Mouse (Mus musculus): ENCODE measurements around the gene Npm3.
A peak's percentile ranks its signal among the peaks of the same experiment; 100 is the strongest.

The Npm3 gene

DNA sequence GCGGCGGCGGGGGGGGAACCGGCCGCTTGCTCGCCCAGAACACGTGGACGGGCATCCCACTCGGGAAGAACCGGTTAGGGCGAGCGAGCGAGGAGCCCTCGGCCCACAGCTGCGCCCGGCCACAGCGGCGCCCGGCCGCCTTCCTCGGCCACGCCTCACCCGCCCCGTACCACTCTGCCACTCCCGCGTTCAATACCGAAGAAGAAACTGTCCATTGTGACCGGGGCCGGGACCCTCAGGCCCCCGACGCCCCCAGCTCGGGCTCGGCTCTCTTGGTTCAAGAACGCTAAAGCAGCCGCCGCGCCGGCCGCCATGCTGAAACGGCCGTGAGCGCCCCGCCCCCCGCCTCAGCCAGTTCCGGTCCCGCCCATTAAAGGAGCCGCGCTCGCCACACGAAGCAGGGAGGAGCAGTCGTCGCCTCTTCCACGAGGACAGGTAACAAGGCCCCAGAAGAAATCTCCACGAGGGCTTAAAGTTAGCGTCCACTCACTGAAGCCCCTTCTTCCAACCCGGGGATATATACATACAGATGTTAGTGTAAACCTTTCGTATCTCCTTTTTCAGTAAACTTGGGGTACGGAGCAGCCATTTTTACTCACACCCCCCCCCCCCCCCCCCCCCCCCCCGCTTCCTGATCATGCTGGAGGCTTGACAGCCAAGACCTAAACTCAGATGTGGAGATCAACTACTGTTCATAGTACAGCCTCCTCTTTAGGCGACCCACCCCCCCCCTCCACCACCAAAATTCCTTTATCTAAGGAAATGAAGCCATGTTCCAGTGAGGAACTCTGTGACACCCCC, at the start of gene Npm3:
Gene Npm3, minus strand, starts transcription at position 349 of the 801 bp plus-strand sequence.
- peak; percentile 52 for DNase-seq (ENCODE audit: low read depth, low spot score)

- DNase-seq (ENCODE audit: low read depth, low spot score): no peak
Measured at GRCm38 (mm10) chr19:45796879-45797278, 47.5 kb upstream of the Npm3 start.

- DNase-seq (ENCODE audit: low read depth, low spot score): no peak
Measured at GRCm38 (mm10) chr19:45796061-45796556, 46.7 kb upstream of the Npm3 start.

DNA sequence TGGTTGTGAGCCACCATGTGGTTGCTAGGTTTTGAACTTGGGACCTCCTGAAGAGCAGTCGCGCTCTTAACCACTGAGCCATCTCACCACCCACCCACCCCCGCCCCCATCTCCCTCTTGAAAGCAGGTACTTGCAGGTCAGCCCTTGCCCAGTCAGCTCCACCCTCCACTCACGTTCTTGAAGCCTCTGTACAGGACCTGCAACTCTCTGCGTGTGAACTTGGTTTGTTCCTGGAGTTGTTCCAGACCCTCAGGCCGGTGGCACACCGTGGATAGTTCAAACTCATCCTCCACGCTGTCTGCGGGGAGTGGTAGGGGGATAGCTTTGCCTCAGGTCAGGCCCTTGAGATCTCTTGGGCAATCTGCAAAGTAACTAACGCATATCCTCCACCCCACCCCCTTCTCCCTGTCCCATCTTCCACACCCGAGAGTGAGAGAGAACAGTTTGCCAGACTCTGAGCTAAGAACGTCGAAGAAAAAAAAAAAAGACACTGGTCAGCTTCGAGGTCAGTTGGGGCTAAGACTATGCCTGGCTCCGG, 46.1 kb upstream of the Npm3 start:
- DNase-seq (ENCODE audit: low read depth, low spot score): no peak

- DNase-seq (ENCODE audit: low read depth, low spot score): no peak
Measured at GRCm38 (mm10) chr19:45794718-45795117, 45.3 kb upstream of the Npm3 start.

- no peak for DNase-seq (ENCODE audit: low read depth, low spot score)
Measured at GRCm38 (mm10) chr19:45792404-45792803, 43.0 kb upstream of the Npm3 start.

- no peak for DNase-seq (ENCODE audit: low read depth, low spot score)
Measured at GRCm38 (mm10) chr19:45789888-45790874, 40.8 kb upstream of the Npm3 start.

GRCm38 (mm10) chr19:45789365-45789764, 40.0 kb upstream of the Npm3 start:
- DNase-seq (ENCODE audit: low read depth, low spot score): no peak

DNA sequence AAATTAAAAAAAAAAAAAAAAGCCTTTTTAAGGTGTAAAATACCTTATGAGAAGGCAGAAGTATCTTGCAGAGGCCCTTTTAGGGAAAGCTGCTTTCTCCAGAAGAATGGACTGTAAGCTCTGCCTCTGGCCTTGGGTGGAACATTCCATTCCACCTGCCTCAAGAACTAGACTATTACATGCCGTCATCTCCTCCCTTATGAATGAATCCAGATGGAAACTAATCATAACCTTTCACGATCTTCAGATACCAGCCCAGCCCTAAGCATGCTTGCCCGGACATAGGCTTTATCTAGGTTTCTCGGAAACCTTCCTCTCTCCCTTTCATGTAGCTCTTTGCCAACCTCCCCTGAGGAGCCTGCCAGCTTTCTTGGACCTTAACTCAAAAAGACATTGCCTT, 38.9 kb upstream of the Npm3 start:
- DNase-seq (ENCODE audit: low read depth, low spot score): no peak

DNA sequence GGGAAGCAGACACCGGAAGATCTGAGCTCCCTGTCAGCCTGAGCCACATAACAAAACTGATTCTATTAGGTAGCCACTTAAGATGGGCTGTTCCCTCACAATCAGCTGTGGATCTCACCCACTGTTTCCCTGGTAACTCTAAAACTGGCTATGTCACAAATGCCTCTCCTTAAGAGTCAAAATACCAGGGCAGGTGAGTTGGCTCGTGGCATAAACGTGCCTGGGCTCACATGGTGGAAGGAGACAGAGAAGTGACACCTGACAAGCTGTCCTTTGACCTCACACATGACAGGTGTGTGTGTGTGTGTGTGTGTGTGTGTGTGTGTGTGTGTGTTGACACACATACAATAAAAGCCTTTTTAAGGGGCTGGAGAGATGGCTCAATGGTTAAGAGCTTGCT, 38.1 kb upstream of the Npm3 start:
- DNase-seq (ENCODE audit: low read depth, low spot score): no peak

DNA sequence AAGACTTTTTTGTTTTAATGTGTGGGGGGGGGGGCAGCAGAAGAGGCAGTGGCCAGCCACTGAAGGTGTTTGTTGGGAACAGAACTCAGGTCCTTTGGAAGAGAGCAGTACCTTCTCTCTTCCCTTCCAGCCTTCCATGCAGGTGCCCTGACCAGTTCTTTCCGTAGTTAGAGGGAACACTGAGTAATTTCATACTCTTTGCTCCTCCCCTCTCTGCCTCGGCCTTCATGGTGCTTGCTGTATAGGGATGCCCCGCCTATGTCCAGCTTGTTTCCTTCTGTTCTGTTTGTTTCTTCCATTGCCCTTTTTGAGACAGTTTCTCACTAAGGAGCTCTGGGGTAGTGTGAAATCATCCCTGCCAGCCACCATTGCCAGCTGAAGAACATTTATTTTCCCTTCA, 36.1 kb upstream of the Npm3 start:
- no peak for DNase-seq (ENCODE audit: low read depth, low spot score)

GRCm38 (mm10) chr19:45783933-45784576, 34.7 kb upstream of the Npm3 start:
- DNase-seq (ENCODE audit: low read depth, low spot score): no peak

- peak; percentile 99 for DNase-seq (ENCODE audit: low read depth, low spot score)
Measured at GRCm38 (mm10) chr19:45783181-45783932, 34.0 kb upstream of the Npm3 start, which contains the start of gene Mgea5. TSS of gene Mgea5 (minus strand) at chr19:45783837.

- no peak for DNase-seq (ENCODE audit: low read depth, low spot score)
Measured at GRCm38 (mm10) chr19:45782315-45783001, 33.1 kb upstream of the Npm3 start.

- DNase-seq (ENCODE audit: low read depth, low spot score): no peak
Measured at GRCm38 (mm10) chr19:45781676-45782075, 32.3 kb upstream of the Npm3 start.

DNA sequence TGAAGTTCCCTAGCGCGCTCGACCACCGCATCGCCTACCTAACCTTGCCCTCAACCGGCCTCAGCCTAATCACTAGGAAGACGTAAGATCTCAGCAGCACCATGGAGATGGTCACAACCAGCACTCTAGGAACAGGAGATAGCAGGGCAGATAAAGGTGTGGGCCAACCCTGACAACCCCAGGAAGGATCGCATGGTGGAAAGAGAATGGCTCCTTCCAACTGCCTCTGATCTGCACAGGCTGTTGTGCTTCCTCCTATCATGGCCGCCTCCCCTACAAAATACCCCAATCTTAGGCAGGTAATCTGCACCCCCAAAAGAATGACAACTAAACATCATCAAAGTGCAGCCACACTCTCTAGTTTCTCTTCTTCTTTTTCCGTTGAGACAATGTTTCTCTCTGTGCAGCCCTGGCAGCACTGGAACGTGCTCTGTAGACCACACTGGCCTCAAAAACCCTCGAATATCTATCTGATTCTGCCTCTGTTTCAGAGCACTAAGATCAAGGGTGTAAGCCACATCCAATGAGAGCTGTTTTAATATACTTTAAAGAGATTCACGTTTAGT, 31.0 kb upstream of the Npm3 start:
- DNase-seq (ENCODE audit: low read depth, low spot score): no peak

- DNase-seq (ENCODE audit: low read depth, low spot score): peak; percentile 52
Measured at GRCm38 (mm10) chr19:45775486-45775885, 26.1 kb upstream of the Npm3 start.

- DNase-seq (ENCODE audit: low read depth, low spot score): no peak
Measured at GRCm38 (mm10) chr19:45771501-45771900, 22.1 kb upstream of the Npm3 start.

GRCm38 (mm10) chr19:45760810-45761209, 11.4 kb upstream of the Npm3 start:
- no peak for DNase-seq (ENCODE audit: low read depth, low spot score)

- DNase-seq (ENCODE audit: low read depth, low spot score): no peak
Measured at GRCm38 (mm10) chr19:45758671-45759070, 9.3 kb upstream of the Npm3 start.
